Mouse (Mus musculus): ENCODE results near the gene Ccng2. TPM values are rescaled to one million over a fixed set of nuclear protein-coding genes. Genes with fewer than 3 reads are reported as not detected.

The Ccng2 gene
- total and polyA plus RNA-seq, 2 experiments from 2014 or later, result 20.2 to 68.2 TPM

GRCm38 (mm10) chr5:93236541-93236940 is 30.5 kb upstream of the Ccng2 start:
- TF ChIP-seq EP300 (IDR thresholded peaks at IDR 0.05; ENCODE audit: low read depth), result no peak
- TF ChIP-seq CTCF (IDR thresholded peaks at IDR 0.05; ENCODE audit: low read depth), result no peak
- no peak for ATAC-seq (ENCODE audit: insufficient read depth, low read depth)
- no peaks in the 10 kb centered on the region for H3K9me3 ChIP-seq (replicated peaks; ENCODE audit: control insufficient read depth, low read length)
- H3K4me2 ChIP-seq (ENCODE audit: low read depth, low read length), result no peak overlapping the region
- no peak for DNase-seq (ENCODE audit: low spot score)
- H3K4me1 ChIP-seq (ENCODE audit: control insufficient read depth, insufficient read depth), result no peaks in the 10 kb centered on the region
- H3K27me3 ChIP-seq (ENCODE audit: control insufficient read depth, insufficient read depth, low read length), result no peaks in the 10 kb centered on the region
- no peaks in the 10 kb centered on the region for H3K36me3 ChIP-seq (replicated peaks; ENCODE audit: control insufficient read depth, insufficient read depth, low read length)
- H3K4me3 ChIP-seq (ENCODE audit: low read depth, low read length), result no peak overlapping the region
- WGBS, result 74% methylated on average over 4 of the region's 4 CpGs
- no peak overlapping the region for H3K9ac ChIP-seq (replicated peaks; ENCODE audit: low read depth, low read length)
- no peak overlapping the region for H3K27ac ChIP-seq (ENCODE audit: low read depth)

GRCm38 (mm10) chr5:93239590-93240544 is 27.2 kb upstream of the Ccng2 start:
- Histone ChIP-seq H3K36me3 (replicated peaks; ENCODE audit: control insufficient read depth, insufficient read depth, low read length) (no peaks in the 10 kb centered on the region), H3K9ac (replicated peaks; ENCODE audit: low read depth, low read length) (no peak overlapping the region), H3K27ac (ENCODE audit: low read depth) (no peak overlapping the region), H3K4me1 (ENCODE audit: control insufficient read depth, insufficient read depth) (no peaks in the 10 kb centered on the region), H3K4me3 (ENCODE audit: low read depth, low read length) (no peak overlapping the region), H3K9me3 (replicated peaks; ENCODE audit: control insufficient read depth, low read length) (0 out of 2 replicates have a peak, but pooled peaks cover 6% of the 10 kb centered on the region), H3K27me3 (ENCODE audit: control insufficient read depth, insufficient read depth, low read length) (no peaks in the 10 kb centered on the region), H3K4me2 (ENCODE audit: low read depth, low read length) (no peak overlapping the region)
- no peak for TF ChIP-seq EP300 (IDR thresholded peaks at IDR 0.05; ENCODE audit: low read depth)
- no peak for TF ChIP-seq CTCF (IDR thresholded peaks at IDR 0.05; ENCODE audit: low read depth)
- 48% methylated on average over 8 of the region's 8 CpGs for WGBS
- ATAC-seq (ENCODE audit: insufficient read depth, low read depth) (no peak), DNase-seq (ENCODE audit: low spot score) (no peak)

- 70% methylated on average over 2 of the region's 2 CpGs for WGBS
- ATAC-seq (ENCODE audit: insufficient read depth, low read depth) (no peak), DNase-seq (ENCODE audit: low spot score) (no peak)
- H3K27me3 ChIP-seq (ENCODE audit: control insufficient read depth, insufficient read depth, low read length), result no peaks in the 10 kb centered on the region
- no peak overlapping the region for H3K4me3 ChIP-seq (ENCODE audit: low read depth, low read length)
- H3K4me1 ChIP-seq (ENCODE audit: control insufficient read depth, insufficient read depth), result no peaks in the 10 kb centered on the region
- H3K27ac ChIP-seq (ENCODE audit: low read depth), result no peak overlapping the region
- H3K4me2 ChIP-seq (ENCODE audit: low read depth, low read length), result no peak overlapping the region
- TF ChIP-seq CTCF (IDR thresholded peaks at IDR 0.05; ENCODE audit: low read depth) (no peak), EP300 (IDR thresholded peaks at IDR 0.05; ENCODE audit: low read depth) (no peak)
- H3K9me3 ChIP-seq (replicated peaks; ENCODE audit: control insufficient read depth, low read length), result 0 out of 2 replicates have a peak, but pooled peaks cover 6% of the 10 kb centered on the region
- no peaks in the 10 kb centered on the region for H3K36me3 ChIP-seq (replicated peaks; ENCODE audit: control insufficient read depth, insufficient read depth, low read length)
- no peak overlapping the region for H3K9ac ChIP-seq (replicated peaks; ENCODE audit: low read depth, low read length)
These were observed 21.8 kb upstream of the Ccng2 start for GRCm38 (mm10) chr5:93245280-93245679.

- DNase-seq (ENCODE audit: low spot score) (no peak), ATAC-seq (ENCODE audit: insufficient read depth, low read depth) (no peak)
- no peaks in the 10 kb centered on the region for H3K4me1 ChIP-seq (ENCODE audit: control insufficient read depth, insufficient read depth)
- TF ChIP-seq EP300 (IDR thresholded peaks at IDR 0.05; ENCODE audit: low read depth) (no peak), CTCF (IDR thresholded peaks at IDR 0.05; ENCODE audit: low read depth) (no peak)
- WGBS, result 72% methylated on average over 6 of the region's 6 CpGs
- H3K9ac ChIP-seq (replicated peaks; ENCODE audit: low read depth, low read length), result no peak overlapping the region
- H3K4me3 ChIP-seq (ENCODE audit: low read depth, low read length), result no peak overlapping the region
- H3K36me3 ChIP-seq (replicated peaks; ENCODE audit: control insufficient read depth, insufficient read depth, low read length), result no peaks in the 10 kb centered on the region
- H3K27me3 ChIP-seq (ENCODE audit: control insufficient read depth, insufficient read depth, low read length), result no peaks in the 10 kb centered on the region
- no peak overlapping the region for H3K4me2 ChIP-seq (ENCODE audit: low read depth, low read length)
- H3K27ac ChIP-seq (ENCODE audit: low read depth), result no peak overlapping the region
- no peaks in the 10 kb centered on the region for H3K9me3 ChIP-seq (replicated peaks; ENCODE audit: control insufficient read depth, low read length)
These were observed 17.0 kb upstream of the Ccng2 start for GRCm38 (mm10) chr5:93249940-93250578.

- DNase-seq (ENCODE audit: low spot score) (no peak), ATAC-seq (ENCODE audit: insufficient read depth, low read depth) (no peak)
- no peaks in the 10 kb centered on the region for H3K4me1 ChIP-seq (ENCODE audit: control insufficient read depth, insufficient read depth)
- no peaks in the 10 kb centered on the region for H3K36me3 ChIP-seq (replicated peaks; ENCODE audit: control insufficient read depth, insufficient read depth, low read length)
- no peak overlapping the region for H3K4me3 ChIP-seq (ENCODE audit: low read depth, low read length)
- no peak overlapping the region for H3K4me2 ChIP-seq (ENCODE audit: low read depth, low read length)
- no peak overlapping the region for H3K9ac ChIP-seq (replicated peaks; ENCODE audit: low read depth, low read length)
- WGBS, result 62% methylated on average over 12 of the region's 12 CpGs
- H3K27me3 ChIP-seq (ENCODE audit: control insufficient read depth, insufficient read depth, low read length), result no peaks in the 10 kb centered on the region
- no peaks in the 10 kb centered on the region for H3K9me3 ChIP-seq (replicated peaks; ENCODE audit: control insufficient read depth, low read length)
- TF ChIP-seq EP300 (IDR thresholded peaks at IDR 0.05; ENCODE audit: low read depth) (no peak), CTCF (IDR thresholded peaks at IDR 0.05; ENCODE audit: low read depth) (no peak)
- no peak overlapping the region for H3K27ac ChIP-seq (ENCODE audit: low read depth)
These were observed 15.9 kb upstream of the Ccng2 start for GRCm38 (mm10) chr5:93251001-93251760.

Measured in heart, postnatal 0 days (tissue).